Mouse (Mus musculus): ENCODE measurements around the gene Rab26.
A peak's percentile ranks its signal among the peaks of the same experiment; 100 is the strongest.

The Rab26 gene

GRCm38 (mm10) chr17:24507806-24508460 is 26.1 kb downstream of the Rab26 start:
- DNase-seq (ENCODE audit: low spot score): no peak

GRCm38 (mm10) chr17:24507129-24507664 is 26.8 kb downstream of the Rab26 start:
- no peak for DNase-seq (ENCODE audit: low spot score)

- DNase-seq (ENCODE audit: low spot score): no peak
Observed at GRCm38 (mm10) chr17:24506332-24507070, 27.5 kb downstream of the Rab26 start.

GRCm38 (mm10) chr17:24505286-24505955 is 28.6 kb downstream of the Rab26 start:
- no peak for DNase-seq (ENCODE audit: low spot score)

- DNase-seq (ENCODE audit: low spot score): no peak
Observed at GRCm38 (mm10) chr17:24504085-24504484, 29.9 kb downstream of the Rab26 start.

- DNase-seq (ENCODE audit: low spot score): no peak
Observed at GRCm38 (mm10) chr17:24502208-24502607, 31.8 kb downstream of the Rab26 start.

- no peak for DNase-seq (ENCODE audit: low spot score)
Observed at GRCm38 (mm10) chr17:24496026-24496425, 38.0 kb downstream of the Rab26 start.

GRCm38 (mm10) chr17:24495443-24495842 is 38.6 kb downstream of the Rab26 start:
- DNase-seq (ENCODE audit: low spot score): no peak

- DNase-seq (ENCODE audit: low spot score): peak; percentile 43
Observed at GRCm38 (mm10) chr17:24494627-24495335, 39.2 kb downstream of the Rab26 start.

GRCm38 (mm10) chr17:24490399-24490798 is 43.6 kb downstream of the Rab26 start:
- DNase-seq (ENCODE audit: low spot score): no peak

- no peak for DNase-seq (ENCODE audit: low spot score)
Observed at GRCm38 (mm10) chr17:24489265-24490030, 44.6 kb downstream of the Rab26 start.

- peak; percentile 34 for DNase-seq (ENCODE audit: low spot score)
Observed at GRCm38 (mm10) chr17:24488662-24489264, 45.2 kb downstream of the Rab26 start.

- DNase-seq (ENCODE audit: low spot score): no peak
Observed at GRCm38 (mm10) chr17:24488186-24488661, 45.8 kb downstream of the Rab26 start, which contains the start of gene Caskin1. TSS of gene Caskin1 (plus strand) at chr17:24488601.

- no peak for DNase-seq (ENCODE audit: low spot score)
Observed at GRCm38 (mm10) chr17:24485090-24485860, 48.7 kb downstream of the Rab26 start.

GRCm38 (mm10) chr17:24483495-24483894 is 50.5 kb downstream of the Rab26 start:
- DNase-seq (ENCODE audit: low spot score): no peak

GRCm38 (mm10) chr17:24481027-24481815 is 52.8 kb downstream of the Rab26 start:
- no peak for DNase-seq (ENCODE audit: low spot score)

GRCm38 (mm10) chr17:24480201-24480826 is 53.7 kb downstream of the Rab26 start:
- no peak for DNase-seq (ENCODE audit: low spot score)

GRCm38 (mm10) chr17:24479431-24479830 is 54.6 kb downstream of the Rab26 start:
- no peak for DNase-seq (ENCODE audit: low spot score)
